Mouse (Mus musculus) erythroblast, adult 5-6 weeks (primary cell): ENCODE measurements around the gene Ptprr. TPM values are rescaled to one million over a fixed set of nuclear protein-coding genes. Genes with fewer than 3 reads are reported as not detected.

Source experiments
- ATAC-seq: replicated peaks from 2 replicates; pipeline ENCODE4 v1.8.0; 2016; ENCODE audit warnings: moderate number of reproducible peaks, mild to moderate bottlenecking, moderate TSS enrichment, inconsistent platforms; ENCODE audit not compliant: poor library complexity, low FRiP score, severe bottlenecking
- total RNA-seq, 2 experiments: library from RNA; stranded (forward) in 1 of 2; stranded (reverse) in 1 of 2; fragments of 150-400 nt in 1 of 2; fragments of 200-764, 138-1000 nt in 1 of 2; gene quantifications; 2 replicates each; pipeline versions ENCODE4 v1.2.3 to v1.2.4; 2015 to 2017; ENCODE audit warnings: low replicate concordance in 2 of 2

Ptprr gene
- total RNA-seq (2015; ENCODE audit: low replicate concordance) (0.42 and 1.2 TPM in 2 replicates), total RNA-seq (2017; ENCODE audit: low replicate concordance) (0.85 and 1.1 TPM in 2 replicates)

GRCm38 (mm10) chr10:116017845-116018479 lies at the start of gene Ptprr:
TSS of gene Ptprr (plus strand) at chr10:116018213.
- ATAC-seq, result no peak

- no peak for ATAC-seq
Measured at GRCm38 (mm10) chr10:115976345-115976744, 41.7 kb upstream of the Ptprr start.

GRCm38 (mm10) chr10:115978992-115979391 lies 39.0 kb upstream of the Ptprr start:
- ATAC-seq, result no peak

- ATAC-seq, result no peak
Measured at GRCm38 (mm10) chr10:115980018-115980417, 38.0 kb upstream of the Ptprr start.

- no peak for ATAC-seq
Measured at GRCm38 (mm10) chr10:115984308-115984707, 33.7 kb upstream of the Ptprr start.

- no peak for ATAC-seq
Measured at GRCm38 (mm10) chr10:116001838-116002237, 16.2 kb upstream of the Ptprr start.

GRCm38 (mm10) chr10:116006675-116007074 lies 11.3 kb upstream of the Ptprr start:
- no peak for ATAC-seq

GRCm38 (mm10) chr10:116018480-116018891 lies 473 bp downstream of the Ptprr start:
- ATAC-seq, result no peak

- no peak for ATAC-seq
Measured at GRCm38 (mm10) chr10:116019086-116019860, 1.3 kb downstream of the Ptprr start.

- ATAC-seq, result no peak
Measured at GRCm38 (mm10) chr10:116021081-116021480, 3.1 kb downstream of the Ptprr start.

- no peak for ATAC-seq
Measured at GRCm38 (mm10) chr10:116038150-116038549, 20.1 kb downstream of the Ptprr start.

GRCm38 (mm10) chr10:116075954-116076353 lies 57.9 kb downstream of the Ptprr start:
- no peak for ATAC-seq

GRCm38 (mm10) chr10:116078636-116079035 lies 60.6 kb downstream of the Ptprr start:
- no peak for ATAC-seq

GRCm38 (mm10) chr10:116079396-116079795 lies 61.4 kb downstream of the Ptprr start:
- no peak for ATAC-seq

GRCm38 (mm10) chr10:116080841-116081240 lies 62.8 kb downstream of the Ptprr start:
- ATAC-seq, result no peak

GRCm38 (mm10) chr10:116083965-116084364 lies 66.0 kb downstream of the Ptprr start:
- no peak for ATAC-seq

- no peak for ATAC-seq
Measured at GRCm38 (mm10) chr10:116096466-116096865, 78.5 kb downstream of the Ptprr start.

GRCm38 (mm10) chr10:116098470-116098869 lies 80.5 kb downstream of the Ptprr start:
- no peak for ATAC-seq

- ATAC-seq, result no peak
Measured at GRCm38 (mm10) chr10:116108176-116108575, 90.2 kb downstream of the Ptprr start.

- ATAC-seq, result no peak
Measured at GRCm38 (mm10) chr10:116108730-116109129, 90.7 kb downstream of the Ptprr start.

GRCm38 (mm10) chr10:116112868-116113267 lies 94.9 kb downstream of the Ptprr start:
- no peak for ATAC-seq
